Mouse (Mus musculus) common myeloid progenitor, adult 5-6 weeks (primary cell): ENCODE data around the gene Gm37240. TPM values are rescaled to one million over a fixed set of nuclear protein-coding genes. Genes with fewer than 3 reads are reported as not detected.

Source experiments
- ATAC-seq: replicated peaks from 2 replicates; pipeline ENCODE4 v1.8.0; 2016; ENCODE audit warnings: low read depth, mild to moderate bottlenecking, moderate TSS enrichment, inconsistent platforms; ENCODE audit not compliant: poor library complexity, severe bottlenecking
- total RNA-seq: library from RNA; stranded (forward); fragments of 200-1000, 187-1606 nt; gene quantifications from 2 replicates; pipeline ENCODE4 v1.2.3, GENCODE M21; 2017

Gene Gm37240
- total RNA-seq, 1 experiment from 2014 or later = not detected

GRCm38 (mm10) chr3:85698496-85698895 lies 188.8 kb downstream of the Gm37240 start:
- no peak for ATAC-seq

- no peak for ATAC-seq
These were observed 192.3 kb downstream of the Gm37240 start for GRCm38 (mm10) chr3:85695056-85695455.

- peak; percentile 96 for ATAC-seq
These were observed 194.3 kb downstream of the Gm37240 start for GRCm38 (mm10) chr3:85693013-85693412.

- no peak for ATAC-seq
These were observed 196.2 kb downstream of the Gm37240 start for GRCm38 (mm10) chr3:85691134-85691533.

- ATAC-seq = no peak
These were observed 199.0 kb downstream of the Gm37240 start for GRCm38 (mm10) chr3:85688341-85688740.

- ATAC-seq = no peak
These were observed 202.0 kb downstream of the Gm37240 start for GRCm38 (mm10) chr3:85685271-85685670.

- no peak for ATAC-seq
These were observed 203.7 kb downstream of the Gm37240 start for GRCm38 (mm10) chr3:85683618-85684017.

GRCm38 (mm10) chr3:85681136-85681535 lies 206.2 kb downstream of the Gm37240 start:
- no peak for ATAC-seq

GRCm38 (mm10) chr3:85679960-85680359 lies 207.4 kb downstream of the Gm37240 start:
- ATAC-seq = no peak

GRCm38 (mm10) chr3:85679312-85679933 lies 207.9 kb downstream of the Gm37240 start:
- ATAC-seq = no peak

GRCm38 (mm10) chr3:85677952-85678351 lies 209.4 kb downstream of the Gm37240 start:
- no peak for ATAC-seq

- ATAC-seq = no peak
These were observed 210.2 kb downstream of the Gm37240 start for GRCm38 (mm10) chr3:85677133-85677532.

GRCm38 (mm10) chr3:85669844-85670243 lies 217.5 kb downstream of the Gm37240 start:
- no peak for ATAC-seq

GRCm38 (mm10) chr3:85667683-85668082 lies 219.6 kb downstream of the Gm37240 start:
- no peak for ATAC-seq

GRCm38 (mm10) chr3:85666736-85667135 lies 220.6 kb downstream of the Gm37240 start:
- ATAC-seq = no peak

GRCm38 (mm10) chr3:85666166-85666565 lies 221.2 kb downstream of the Gm37240 start:
- no peak for ATAC-seq

- ATAC-seq = no peak
These were observed 222.6 kb downstream of the Gm37240 start for GRCm38 (mm10) chr3:85664591-85665171.

- ATAC-seq = no peak
These were observed 223.5 kb downstream of the Gm37240 start for GRCm38 (mm10) chr3:85663826-85664225.

- ATAC-seq = no peak
These were observed 225.1 kb downstream of the Gm37240 start for GRCm38 (mm10) chr3:85661926-85662813.

GRCm38 (mm10) chr3:85659681-85660080 lies 227.6 kb downstream of the Gm37240 start:
- ATAC-seq = no peak

- no peak for ATAC-seq
These were observed 231.8 kb downstream of the Gm37240 start for GRCm38 (mm10) chr3:85655538-85655937.
